Mouse (Mus musculus): ENCODE results near the gene Rrp1.

The Rrp1 gene

GRCm38 (mm10) chr10:78425181-78426041 lies 12.6 kb upstream of the Rrp1 start, which contains the start of gene Cstb:
TSS of gene Cstb (plus strand) at chr10:78425669.
- 1% methylated on average over 40 of the region's 40 CpGs for WGBS

- WGBS: 93% methylated on average over 3 of the region's 3 CpGs
These were observed 9.8 kb upstream of the Rrp1 start for GRCm38 (mm10) chr10:78422614-78423013.

- WGBS: 95% methylated on average over 2 of the region's 2 CpGs
These were observed 8.1 kb upstream of the Rrp1 start for GRCm38 (mm10) chr10:78420929-78421328.

- WGBS: 85% methylated on average over 2 of the region's 2 CpGs
These were observed 5.9 kb upstream of the Rrp1 start for GRCm38 (mm10) chr10:78418791-78419190.

- WGBS: 39% methylated on average over 5 of the region's 5 CpGs
These were observed 5.0 kb upstream of the Rrp1 start for GRCm38 (mm10) chr10:78417888-78418287.

GRCm38 (mm10) chr10:78414936-78415335 lies 2.1 kb upstream of the Rrp1 start:
- WGBS: 93% methylated on average over 3 of the region's 4 CpGs

GRCm38 (mm10) chr10:78413152-78413520 lies 293 bp upstream of the Rrp1 start:
- WGBS: 30% methylated on average over 7 of the region's 7 CpGs

GRCm38 (mm10) chr10:78411851-78412250 lies 992 bp downstream of the Rrp1 start:
- 11% methylated on average over 8 of the region's 8 CpGs for WGBS

- WGBS: 71% methylated on average over 9 of the region's 9 CpGs
These were observed 3.6 kb downstream of the Rrp1 start for GRCm38 (mm10) chr10:78409035-78409788.

- WGBS: 89% methylated on average over 4 of the region's 4 CpGs
These were observed 5.7 kb downstream of the Rrp1 start for GRCm38 (mm10) chr10:78407132-78407531.

GRCm38 (mm10) chr10:78406152-78406551 lies 6.7 kb downstream of the Rrp1 start:
- 85% methylated on average over 6 of the region's 6 CpGs for WGBS

- WGBS: 83% methylated on average over 14 of the region's 14 CpGs
These were observed 10.4 kb downstream of the Rrp1 start for GRCm38 (mm10) chr10:78402301-78402922.

- 81% methylated on average over 2 of the region's 2 CpGs for WGBS
These were observed 11.7 kb downstream of the Rrp1 start for GRCm38 (mm10) chr10:78401127-78401526.

GRCm38 (mm10) chr10:78399090-78399657 lies 13.7 kb downstream of the Rrp1 start:
- 42% methylated on average over 17 of the region's 17 CpGs for WGBS

- WGBS: 45% methylated on average over 4 of the region's 4 CpGs
These were observed 16.3 kb downstream of the Rrp1 start for GRCm38 (mm10) chr10:78396625-78396885.

GRCm38 (mm10) chr10:78395819-78396624 lies 16.8 kb downstream of the Rrp1 start:
- WGBS: 4% methylated on average over 17 of the region's 17 CpGs

- 75% methylated on average over 3 of the region's 3 CpGs for WGBS
These were observed 17.5 kb downstream of the Rrp1 start for GRCm38 (mm10) chr10:78395377-78395776.

- 5% methylated on average over 18 of the region's 18 CpGs for WGBS
These were observed 20.8 kb downstream of the Rrp1 start for GRCm38 (mm10) chr10:78392072-78392471.

GRCm38 (mm10) chr10:78390982-78391470 lies 21.8 kb downstream of the Rrp1 start:
- WGBS: 57% methylated on average over 4 of the region's 4 CpGs

GRCm38 (mm10) chr10:78388216-78388980 lies 24.4 kb downstream of the Rrp1 start:
- WGBS: 15% methylated on average over 20 of the region's 20 CpGs

Measured in cerebral cortex, adult 2 months (tissue).